Mouse (Mus musculus) lung, adult 2 months (tissue): Measurements from ENCODE around the gene Ogt.

Experiments used
- CTCF ChIP-seq: fragments of 200-500 bp; IDR thresholded peaks from 2 replicates; pipeline ENCODE4 v1.5.1; 2011; ENCODE audit warnings: mild to moderate bottlenecking, low read length, control low read depth; ENCODE audit not compliant: insufficient read depth
- POLR2A ChIP-seq: fragments of 200-500 bp; IDR thresholded peaks from 2 replicates; pipeline ENCODE4 v1.6.1; 2011; ENCODE audit warnings: low read depth, mild to moderate bottlenecking, control low read depth, low read length, borderline replicate concordance; ENCODE audit errors: extremely low read depth

GRCm38 (mm10) chrX:101705111-101705510 lies 65.3 kb downstream of the Ogt start:
- TF ChIP-seq CTCF: no peak
- no peak for TF ChIP-seq POLR2A
